Mouse (Mus musculus): Measurements from ENCODE around the gene Spock1. TPM values are rescaled to one million over a fixed set of nuclear protein-coding genes. Genes with fewer than 3 reads are reported as not detected.

The Spock1 gene
- total RNA-seq, 2 experiments from 2014 or later = 0.16 to 0.17 TPM

DNA sequence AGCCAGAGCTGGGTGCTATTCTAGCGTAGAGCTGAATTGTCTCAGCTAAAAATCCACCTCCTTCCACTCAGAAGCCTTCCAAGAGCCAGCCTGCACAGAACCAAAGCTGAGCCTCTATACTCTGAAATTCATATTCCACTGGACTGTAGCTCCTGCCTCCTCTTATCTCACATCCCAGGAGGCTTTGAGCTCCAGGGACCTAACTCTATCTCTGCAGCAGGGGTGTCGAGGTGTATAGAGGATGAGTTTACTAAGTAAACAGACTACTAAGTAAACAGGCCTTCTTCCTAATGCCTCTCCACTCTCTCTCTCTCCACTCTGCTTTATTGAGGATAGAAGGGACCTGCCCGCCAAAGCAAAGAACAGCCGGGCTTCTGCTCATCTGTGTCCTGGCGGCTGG lies 167.7 kb downstream of the Spock1 start:
- no peak for DNase-seq (ENCODE audit: low spot score)
- intact Hi-C loops (cut with DNase I) = no loop called here

DNA sequence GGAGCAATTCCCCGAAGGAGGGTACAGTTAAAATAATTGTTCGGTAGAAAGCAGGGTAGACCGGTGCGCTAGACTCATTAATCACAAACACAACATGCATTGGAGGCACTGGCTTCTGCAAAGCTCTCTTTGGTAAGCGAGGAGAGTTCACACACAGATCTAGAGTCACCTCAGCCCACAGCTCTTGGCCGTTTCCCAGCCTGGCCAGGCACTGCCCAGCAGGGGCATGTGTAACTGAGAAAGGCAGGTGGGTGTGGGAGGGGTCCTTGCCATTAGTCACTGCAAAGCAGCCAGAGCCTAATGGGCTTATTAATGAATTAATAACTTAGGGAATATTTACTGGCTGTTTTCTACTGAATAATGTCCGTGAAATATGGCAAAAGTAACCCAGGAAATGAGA lies 172.1 kb downstream of the Spock1 start:
- DNase-seq (ENCODE audit: low spot score) = no peak
- intact Hi-C loops (cut with DNase I) = no loop called here

DNA sequence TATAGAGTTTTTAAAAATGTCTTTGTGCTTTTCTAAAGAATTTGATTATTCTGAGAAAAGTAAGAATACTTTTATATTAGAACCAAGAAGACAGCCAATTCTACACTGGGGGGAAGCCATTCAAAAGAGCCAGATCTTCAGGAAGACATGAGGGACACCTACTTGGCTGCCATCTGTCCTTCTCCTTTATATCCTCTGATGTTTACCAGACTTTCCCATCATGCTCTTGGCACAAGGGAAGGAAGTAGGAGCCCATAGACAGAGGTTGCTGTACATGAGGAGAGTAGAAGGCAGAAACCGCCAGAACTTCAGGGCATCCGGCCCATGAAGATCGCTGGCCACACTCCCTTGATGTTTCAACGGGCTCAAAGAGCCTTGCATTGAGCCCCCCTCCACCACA lies 173.6 kb downstream of the Spock1 start:
- DNase-seq (ENCODE audit: low spot score) = no peak
- intact Hi-C loops (cut with DNase I) = no loop called here

DNA sequence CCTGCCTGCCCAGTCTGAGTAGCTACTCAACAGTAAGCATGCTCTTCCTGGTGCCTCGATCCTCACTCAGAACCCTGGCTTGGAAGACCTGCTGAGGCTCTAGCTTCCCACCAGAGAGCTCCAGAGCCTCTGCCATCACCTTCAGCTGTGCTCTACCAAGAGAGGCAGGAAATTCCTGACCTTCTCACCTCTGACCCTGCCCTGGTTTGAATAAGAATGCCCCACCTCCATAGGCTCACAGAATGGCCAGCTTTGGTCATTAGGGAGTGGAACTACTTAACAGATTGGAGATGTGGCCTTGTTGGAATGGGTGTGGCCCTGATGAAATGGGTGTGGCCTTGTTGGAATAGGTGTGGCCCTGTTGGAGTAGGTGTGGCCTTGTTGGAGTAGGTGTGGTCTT lies 174.6 kb downstream of the Spock1 start:
- DNase-seq (ENCODE audit: low spot score) = no peak
- intact Hi-C loops (cut with DNase I) = no loop called here

DNA sequence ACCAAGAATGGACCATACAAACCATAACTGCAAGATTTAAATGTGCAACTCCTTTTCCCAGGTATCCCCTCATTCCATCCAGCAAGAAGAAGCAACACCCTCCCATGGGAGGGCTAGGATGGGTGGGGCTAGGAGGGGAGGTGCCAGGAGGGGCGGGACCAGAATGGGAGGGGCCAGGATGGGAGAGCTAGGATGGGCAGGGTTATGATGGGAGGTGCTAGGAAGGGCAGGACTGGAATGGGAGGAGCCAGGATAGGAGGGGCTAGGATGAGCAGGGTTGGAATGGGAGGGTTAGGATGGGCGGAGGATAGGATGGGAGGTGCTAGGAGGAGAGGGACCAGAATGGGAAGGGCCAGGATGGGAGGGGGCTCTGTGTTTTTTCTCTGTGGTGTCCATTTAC lies 175.9 kb downstream of the Spock1 start:
- no peak for DNase-seq (ENCODE audit: low spot score)
- intact Hi-C loops (cut with DNase I) = no loop called here

DNA sequence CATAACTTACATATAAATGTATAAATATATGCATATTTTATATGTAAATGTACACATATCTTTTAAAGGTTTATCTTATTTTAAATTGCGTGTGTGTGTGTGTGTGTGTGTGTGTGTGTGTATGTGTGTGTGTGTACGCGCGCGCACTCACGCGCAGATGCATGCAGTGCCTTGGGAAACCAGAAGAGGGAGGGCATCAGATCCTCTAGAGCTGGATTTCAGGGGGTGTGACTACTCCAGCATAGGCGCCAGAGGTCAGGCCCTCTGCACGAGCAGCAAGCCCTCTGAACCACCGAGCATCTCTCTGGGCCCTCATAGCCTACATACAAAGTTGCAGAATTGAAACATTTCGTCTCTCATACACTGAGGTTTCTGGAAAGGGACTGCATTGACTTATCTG lies 180.4 kb downstream of the Spock1 start:
- intact Hi-C loops (cut with DNase I) = no loop called here

DNA sequence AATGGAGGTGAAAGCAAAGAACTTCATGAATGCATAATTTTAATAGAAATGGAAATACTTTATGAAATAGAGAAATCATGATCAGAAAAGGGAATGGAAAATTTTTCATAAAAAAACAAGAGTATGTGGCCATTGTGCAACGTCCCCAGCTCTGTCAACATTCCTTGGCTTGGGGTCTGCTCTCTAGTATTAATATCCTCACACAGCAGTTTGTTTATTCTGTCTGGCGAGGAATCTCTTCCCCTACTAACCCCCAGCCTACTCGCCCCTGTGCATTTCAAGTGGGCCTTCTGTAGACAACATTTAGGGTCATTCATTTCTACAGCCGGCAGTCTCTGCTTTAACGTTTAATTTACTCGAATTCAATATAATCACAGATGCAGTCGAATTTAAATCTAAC lies 181.5 kb downstream of the Spock1 start:
- intact Hi-C loops (cut with DNase I) = no loop called here
- no peak for DNase-seq (ENCODE audit: low spot score)

More for the DNA sequence above, 180.4 kb downstream of the Spock1 start:
- no peak for DNase-seq (ENCODE audit: low spot score)

DNA sequence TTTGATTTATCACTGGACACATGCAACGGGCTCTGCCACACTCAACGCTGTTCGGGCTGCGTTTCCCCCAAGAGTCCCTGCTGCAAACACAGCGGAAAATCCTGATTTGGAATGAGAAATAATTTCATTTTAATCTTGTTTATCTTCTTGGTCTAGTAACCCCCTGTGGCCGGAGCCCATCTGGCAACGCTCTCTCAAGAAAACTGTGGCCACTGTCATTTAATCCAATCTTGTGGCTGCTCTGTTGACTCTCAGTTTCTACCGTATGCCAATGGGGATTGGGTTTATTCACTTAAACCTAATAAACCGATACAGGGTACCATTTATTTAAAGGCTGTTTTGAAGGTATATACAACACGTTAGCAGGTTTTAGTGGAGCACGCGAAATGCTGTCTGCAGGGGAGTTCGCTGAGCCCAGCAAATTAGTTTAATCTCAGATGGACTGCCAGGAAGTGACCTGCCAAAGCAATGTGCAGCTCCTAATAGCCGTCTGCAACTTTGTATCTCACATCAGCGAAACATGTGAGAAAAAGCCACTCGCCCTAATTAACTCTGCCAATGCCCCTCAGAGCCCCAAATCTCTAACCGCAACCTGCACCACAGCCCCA lies 185.7 kb downstream of the Spock1 start:
- DNase-seq (ENCODE audit: low spot score) = no peak
- intact Hi-C loops (cut with DNase I) = no loop called here

DNA sequence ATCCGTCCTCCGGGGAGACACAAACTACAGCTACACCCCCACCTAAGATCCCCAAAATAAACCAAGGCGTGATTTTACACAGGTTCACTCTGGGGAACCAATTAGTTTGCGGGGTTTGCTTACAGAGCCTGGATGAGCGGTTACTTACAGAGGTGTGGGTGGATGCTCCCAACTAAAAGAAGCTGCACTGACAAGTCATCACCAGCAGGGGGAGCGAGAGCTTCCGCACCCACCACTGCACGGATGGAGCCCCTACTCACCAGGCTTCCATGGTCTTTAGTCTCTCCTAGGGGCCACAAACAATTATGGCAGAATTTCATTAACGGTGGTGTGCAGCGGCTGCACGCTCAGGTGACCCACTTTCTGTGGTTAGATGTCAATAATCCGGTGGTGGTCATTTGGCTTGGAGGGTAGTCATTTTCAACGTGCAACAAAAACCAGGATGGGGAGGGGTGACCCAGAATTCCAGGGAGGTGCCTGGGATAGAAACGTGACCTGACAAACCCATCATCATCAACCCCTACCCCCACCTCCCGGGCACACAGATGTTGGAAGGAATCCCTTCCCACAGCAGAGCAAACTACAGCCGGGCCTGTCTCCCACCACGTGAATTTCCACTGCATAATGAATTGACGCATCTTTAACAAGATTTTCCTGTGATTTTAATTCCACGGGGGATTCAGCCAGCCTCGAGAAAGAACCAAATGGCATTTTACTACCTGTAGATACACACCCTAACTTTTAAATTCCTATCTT lies 186.4 kb downstream of the Spock1 start:
- intact Hi-C loops (cut with DNase I) = no loop called here

DNA sequence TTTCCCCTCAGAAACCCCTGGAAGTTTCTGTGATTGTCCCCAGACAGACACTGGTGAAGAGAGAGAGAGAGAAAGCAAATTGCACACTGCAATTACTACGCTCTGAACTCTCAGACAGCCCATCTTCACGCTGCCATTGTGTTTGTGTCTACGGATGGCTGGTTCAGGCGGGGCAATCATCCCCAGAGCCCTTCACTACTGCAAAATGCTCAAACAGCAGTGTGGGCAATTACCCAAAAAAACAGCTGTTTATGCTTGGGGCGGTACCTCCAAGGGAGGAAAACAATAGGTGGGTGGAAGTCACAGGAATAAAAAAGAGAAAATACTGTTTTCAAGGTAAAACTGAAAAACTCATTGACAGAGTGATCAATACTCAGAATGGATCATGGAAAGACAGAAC lies 190.0 kb downstream of the Spock1 start:
- no peak for DNase-seq (ENCODE audit: low spot score)
- intact Hi-C loops (cut with DNase I) = no loop called here

More for the DNA sequence above, 186.4 kb downstream of the Spock1 start:
- DNase-seq (ENCODE audit: low spot score) = no peak

DNA sequence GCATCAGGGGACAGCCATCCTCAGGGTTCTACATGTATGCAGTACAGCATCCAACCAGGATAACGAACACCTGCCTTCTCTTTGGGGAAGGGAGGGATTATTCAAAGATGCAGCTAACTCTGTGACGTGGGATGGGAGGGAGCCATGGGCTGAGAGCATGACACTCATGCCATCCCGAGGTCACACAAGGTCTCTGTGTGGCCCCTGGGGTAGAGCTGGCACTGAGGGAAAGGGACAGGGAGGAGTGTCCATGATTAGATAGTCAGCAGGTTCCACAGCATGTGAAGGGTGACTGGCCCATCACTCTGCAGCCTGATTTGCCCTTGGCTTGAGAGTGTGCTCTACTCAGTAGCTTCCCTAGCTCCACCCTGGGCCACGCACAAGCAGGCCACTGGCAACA lies 195.2 kb downstream of the Spock1 start:
- no peak for DNase-seq (ENCODE audit: low spot score)
- intact Hi-C loops (cut with DNase I) = no loop called here

DNA sequence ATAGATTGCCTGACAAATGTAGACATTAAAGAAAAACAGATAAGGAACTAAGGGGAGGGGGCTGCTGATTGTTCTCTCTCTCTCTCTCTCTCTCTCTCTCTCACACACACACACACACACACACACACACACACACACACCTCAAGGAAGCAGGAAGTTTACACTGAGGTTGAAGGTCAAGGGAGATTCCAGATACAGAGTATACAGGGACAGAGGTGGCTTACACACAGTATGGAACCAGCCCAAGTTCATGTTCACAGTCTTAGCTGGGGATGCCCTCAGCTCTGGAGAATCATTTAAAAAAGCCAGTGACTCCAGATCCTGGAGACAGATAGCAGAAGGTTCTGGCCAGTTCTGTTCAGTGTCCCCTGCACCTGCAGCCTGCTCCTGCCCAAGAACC lies 199.7 kb downstream of the Spock1 start:
- intact Hi-C loops (cut with DNase I) = no loop called here
- DNase-seq (ENCODE audit: low spot score) = no peak

DNA sequence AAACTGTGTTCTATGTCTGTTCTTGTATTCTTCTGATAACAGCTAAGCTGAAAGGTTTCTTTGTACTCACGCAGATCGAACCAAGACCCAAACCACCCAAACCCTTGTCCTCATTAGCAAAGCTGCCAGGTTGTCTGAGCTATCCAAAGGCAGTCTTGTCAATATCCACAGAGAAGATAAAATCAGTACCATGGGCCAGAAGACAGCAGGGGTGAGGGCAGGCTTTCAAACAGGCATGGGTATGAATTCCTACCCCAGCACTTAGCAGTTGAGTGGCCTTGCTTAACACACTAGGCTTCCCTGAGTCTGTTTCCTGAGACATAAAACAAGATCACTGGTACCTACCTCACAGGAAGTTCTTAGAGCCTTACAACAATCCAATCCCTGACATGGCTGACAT lies 205.2 kb downstream of the Spock1 start:
- intact Hi-C loops (cut with DNase I) = no loop called here
- no peak for DNase-seq (ENCODE audit: low spot score)

DNA sequence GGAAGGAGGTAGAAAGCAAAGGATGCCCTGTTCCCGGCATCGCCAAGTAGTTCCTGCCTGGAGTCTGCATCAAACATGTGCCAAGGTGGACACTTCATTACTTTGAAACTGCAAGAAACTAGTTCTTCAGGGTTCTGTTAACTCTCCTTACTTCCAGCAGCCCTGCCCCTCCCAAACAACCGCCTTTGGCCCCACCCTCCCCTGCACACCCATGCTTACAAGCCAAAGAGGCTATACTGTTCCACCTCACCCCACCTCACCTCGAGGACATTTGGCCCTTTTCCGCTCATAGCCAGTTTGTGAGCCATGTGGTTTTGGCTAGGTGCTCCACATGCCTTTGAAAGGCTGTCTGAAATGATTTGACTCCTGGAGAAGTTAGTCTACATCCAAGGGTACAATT lies 211.4 kb downstream of the Spock1 start:
- intact Hi-C loops (cut with DNase I) = no loop called here
- DNase-seq (ENCODE audit: low spot score) = no peak

DNA sequence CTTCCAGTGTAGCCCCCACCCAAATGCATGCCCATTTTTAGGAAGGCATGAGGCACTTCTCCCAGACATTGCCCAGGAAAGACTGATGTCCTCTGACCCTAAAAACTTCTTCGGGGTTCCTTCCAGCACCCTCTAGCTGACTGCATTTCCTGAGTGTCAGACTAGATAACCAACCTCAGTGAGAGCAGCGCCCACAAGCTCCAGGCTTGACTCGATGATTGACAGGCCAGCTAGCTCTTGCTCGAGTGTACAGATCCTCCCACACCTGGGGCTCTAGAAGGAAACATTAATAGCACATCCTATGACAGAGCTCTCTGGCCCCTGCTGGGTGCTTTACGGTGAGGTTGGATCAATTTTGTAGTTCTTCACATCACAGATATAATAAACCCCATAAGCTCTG lies 219.2 kb downstream of the Spock1 start:
- DNase-seq (ENCODE audit: low spot score) = no peak
- intact Hi-C loops (cut with DNase I) = no loop called here

DNA sequence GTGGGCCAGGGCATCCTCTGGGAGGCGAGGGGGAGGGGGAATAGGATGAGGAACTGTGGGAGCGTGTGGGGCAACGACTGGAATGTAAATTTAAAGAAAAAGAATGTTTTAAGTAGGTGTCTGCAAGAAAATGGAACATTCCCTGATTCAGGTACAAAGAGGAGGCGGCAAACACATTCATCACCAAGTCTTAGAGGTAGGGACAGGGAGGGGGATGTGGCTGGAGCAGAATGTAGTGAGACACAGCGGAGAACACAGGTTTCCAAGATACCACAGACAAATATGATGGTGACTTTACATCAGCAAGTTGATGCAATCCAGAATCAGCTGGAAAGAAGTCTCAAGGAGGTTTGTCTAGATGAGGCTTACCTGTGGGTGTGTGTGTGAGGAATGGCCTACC lies 221.7 kb downstream of the Spock1 start:
- intact Hi-C loops (cut with DNase I) = no loop called here
- no peak for DNase-seq (ENCODE audit: low spot score)

DNA sequence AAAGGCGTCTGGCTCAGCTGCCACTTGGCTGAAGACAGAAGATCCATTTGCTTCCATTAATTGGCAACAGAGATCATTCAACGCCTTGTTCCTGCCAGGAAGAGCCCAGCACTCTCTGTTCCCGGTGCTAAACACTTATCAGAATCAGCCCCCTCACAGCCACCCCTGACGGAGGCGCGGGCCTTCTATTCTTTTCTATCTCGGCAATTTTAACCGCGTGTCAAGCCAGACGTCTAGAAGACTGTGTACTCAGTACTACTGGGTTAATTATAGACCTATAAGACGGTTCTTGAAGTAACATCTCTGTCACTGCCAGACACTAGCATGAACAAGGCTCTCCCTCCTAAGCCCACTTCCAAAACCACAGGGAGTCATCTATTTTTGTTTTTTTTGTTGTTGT lies 222.9 kb downstream of the Spock1 start:
- no peak for DNase-seq (ENCODE audit: low spot score)
- intact Hi-C loops (cut with DNase I) = no loop called here

DNA sequence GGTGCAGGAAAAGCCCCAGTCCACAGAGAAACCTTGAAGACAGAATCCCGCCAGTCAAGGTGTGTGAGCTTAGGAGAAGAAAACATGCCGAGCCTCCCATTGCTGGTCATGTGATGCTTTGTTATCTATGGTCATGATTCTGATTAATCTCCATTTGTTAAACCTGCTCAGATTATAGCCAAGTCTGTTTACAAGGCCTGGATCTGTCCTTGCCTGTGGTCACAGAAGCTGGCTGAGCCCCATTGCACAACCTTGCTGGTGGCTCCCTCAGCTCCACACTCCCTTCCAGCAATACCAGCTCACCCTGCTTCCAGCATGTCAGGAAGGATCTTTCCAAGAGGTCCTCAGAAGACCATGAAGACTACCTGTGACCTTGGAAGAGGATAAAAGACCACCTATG lies 228.5 kb downstream of the Spock1 start:
- intact Hi-C loops (cut with DNase I) = no loop called here
- DNase-seq (ENCODE audit: low spot score) = no peak

DNA sequence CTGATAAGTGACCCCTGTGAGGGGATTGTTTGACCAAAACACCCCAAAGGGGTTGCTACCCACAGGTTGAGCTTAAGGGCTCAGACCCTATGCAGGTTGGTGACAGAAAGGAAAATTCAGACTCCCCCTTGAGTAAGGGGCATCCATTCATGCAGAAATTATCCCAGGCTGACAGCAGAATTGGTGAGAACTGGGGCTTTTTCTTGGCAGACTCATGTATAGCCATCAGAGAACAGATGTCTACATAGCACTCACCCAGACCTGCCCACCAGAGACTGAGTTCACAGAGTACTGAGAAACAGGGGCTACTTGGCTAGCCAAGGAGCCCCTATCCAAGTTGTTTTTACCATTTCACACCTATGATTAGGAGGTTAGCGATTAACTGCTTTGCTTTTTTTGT lies 231.3 kb downstream of the Spock1 start:
- no peak for DNase-seq (ENCODE audit: low spot score)
- intact Hi-C loops (cut with DNase I) = no loop called here

DNA sequence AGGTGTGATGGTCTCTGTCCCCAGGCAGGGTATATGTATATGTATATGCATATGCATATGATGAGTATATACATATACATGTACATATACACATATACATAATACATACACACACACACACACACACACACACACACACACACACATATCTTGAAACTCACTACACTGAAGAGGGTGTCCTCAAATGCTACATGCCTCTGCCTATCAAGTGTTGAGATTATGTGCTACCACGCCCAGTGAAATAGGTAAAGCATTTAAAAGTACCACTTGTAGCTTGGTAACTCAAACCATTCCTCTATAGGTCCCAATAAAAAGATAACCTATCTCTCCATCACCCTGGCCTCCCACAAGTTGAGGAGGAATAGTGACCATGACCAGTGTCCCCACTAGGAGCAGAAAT lies 234.7 kb downstream of the Spock1 start:
- intact Hi-C loops (cut with DNase I) = no loop called here
- no peak for DNase-seq (ENCODE audit: low spot score)

DNA sequence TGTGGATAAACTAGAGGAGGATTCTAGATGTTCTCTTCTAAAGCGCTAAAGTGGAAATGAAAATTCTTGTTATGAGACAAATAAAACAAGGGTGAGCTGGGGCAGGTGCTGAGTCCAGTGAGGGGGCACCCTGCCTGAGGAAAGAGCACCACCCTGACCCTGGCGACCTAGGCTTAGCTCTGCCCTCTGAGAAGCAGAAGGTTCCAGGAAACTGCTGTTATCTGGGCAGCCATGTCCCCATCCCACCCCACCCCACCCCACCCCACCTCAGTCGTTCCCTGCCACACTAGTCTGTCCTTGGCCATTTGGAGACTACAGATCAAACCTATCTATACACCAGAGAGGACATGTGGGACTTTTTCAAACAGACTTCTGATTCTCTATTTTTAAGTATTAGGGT lies 235.4 kb downstream of the Spock1 start:
- no peak for DNase-seq (ENCODE audit: low spot score)
- intact Hi-C loops (cut with DNase I) = no loop called here

DNA sequence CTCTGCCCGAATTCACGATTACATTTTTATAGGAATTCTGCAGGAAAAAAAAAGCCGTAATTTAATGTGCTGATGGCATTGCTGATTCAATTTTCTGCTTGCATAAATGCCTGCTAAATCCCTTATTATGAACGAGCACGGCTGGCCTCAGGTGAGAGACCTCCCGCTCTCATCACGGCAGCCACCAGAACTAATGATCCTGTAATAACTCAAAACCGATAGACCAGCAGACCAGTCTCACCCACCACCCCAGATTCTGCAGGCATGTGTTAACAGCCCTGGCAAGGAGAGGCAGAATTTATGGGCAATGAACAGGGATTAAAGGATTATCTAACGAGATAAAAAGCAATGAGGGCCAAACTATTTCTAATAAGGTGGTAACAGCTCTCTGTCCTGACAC lies 236.2 kb downstream of the Spock1 start:
- DNase-seq (ENCODE audit: low spot score) = no peak
- intact Hi-C loops (cut with DNase I) = no loop called here

Measured in heart, postnatal 25 days (tissue).